Mouse (Mus musculus) liver, embryonic 14.5 days (tissue): ENCODE measurements around the gene Ergic2. TPM values are rescaled to one million over a fixed set of nuclear protein-coding genes. Genes with fewer than 3 reads are reported as not detected.
"Not testable (repeated sequence)": the region's sequence is repeated elsewhere in the genome, so short reads cannot be mapped to it uniquely, and the experiment has no call there.

Experiments
- ATAC-seq: fragments of 200-750 bp; cut with Nextera tagmentation; 2 replicates; pipeline ENCODE4 v1.8.0; 2017; ENCODE audit warnings: moderate number of reproducible peaks, mild to moderate bottlenecking, moderate library complexity; ENCODE audit not compliant: insufficient read depth
- DNase-seq, 3 experiments: peaks; one replicate each; pipeline ENCODE4 v3.0.0-alpha.2; 2012 to 2013; ENCODE audit warnings: low read depth in 3 of 3, low spot score in 3 of 3
- H3K27ac ChIP-seq: fragments of 300-500 bp; sonication (generic); 2 replicates; pipeline ENCODE4 v1.5.1; 2014; ENCODE audit warnings: moderate library complexity, mild to moderate bottlenecking, control low read depth, inconsistent platforms
- H3K27me3 ChIP-seq: fragments of 300-500 bp; sonication (generic); 2 replicates; pipeline ENCODE4 v1.6.1; 2014; ENCODE audit warnings: mild to moderate bottlenecking, low read length, moderate library complexity; ENCODE audit not compliant: control insufficient read depth, insufficient read depth
- H3K36me3 ChIP-seq: fragments of 300-500 bp; sonication (generic); replicated peaks from 2 replicates; pipeline ENCODE4 v1.6.1; 2014; ENCODE audit warnings: low read depth; ENCODE audit not compliant: control insufficient read depth, insufficient read depth
- H3K4me1 ChIP-seq, 2 experiments: fragments of 200-500 bp in 1 of 2; fragments of 300-500 bp in 1 of 2; sonication (generic) in 1 of 2; replicated peaks; 2 replicates each; pipeline ENCODE4 v1.6.1; 2012 to 2014; ENCODE audit warnings: antibody characterized with exemption in 1 of 2, inconsistent platforms in 1 of 2, low read length in 1 of 2; ENCODE audit not compliant: control insufficient read depth in 2 of 2, insufficient read depth in 2 of 2
- H3K4me2 ChIP-seq: fragments of 300-500 bp; sonication (generic); 2 replicates; pipeline ENCODE4 v1.6.1; 2014; ENCODE audit warnings: low read depth, mild to moderate bottlenecking, control low read depth, moderate library complexity
- H3K4me3 ChIP-seq, 2 experiments: fragments of 200-500 bp in 1 of 2; fragments of 300-500 bp in 1 of 2; sonication (generic) in 1 of 2; 2 replicates each; pipeline ENCODE4 v1.5.1; 2012 to 2014; ENCODE audit warnings: low read depth in 2 of 2, low read length in 2 of 2, mild to moderate bottlenecking in 2 of 2, control low read depth in 1 of 2, inconsistent platforms in 1 of 2, moderate library complexity in 1 of 2; ENCODE audit not compliant: insufficient read depth in 1 of 2
- H3K9ac ChIP-seq: fragments of 300-500 bp; sonication (generic); replicated peaks from 2 replicates; pipeline ENCODE4 v1.6.1; 2014; ENCODE audit warnings: mild to moderate bottlenecking, control low read depth, moderate library complexity
- H3K9me3 ChIP-seq: fragments of 300-500 bp; sonication (generic); 2 replicates; pipeline ENCODE4 v1.6.1; 2016; ENCODE audit warnings: low read length, mixed read lengths; ENCODE audit not compliant: control insufficient read depth
- CTCF ChIP-seq: IDR thresholded peaks from 2 replicates; pipeline ENCODE4 v1.5.1; 2016; ENCODE audit warnings: antibody characterized with exemption, low read depth, control low read depth
- EP300 ChIP-seq: IDR thresholded peaks from 2 replicates; pipeline ENCODE4 v1.6.1; 2016; ENCODE audit warnings: antibody characterized with exemption, low read depth
- WGBS: fragments of 180-500 bp; shearing (Covaris S2); extraction: QIAGEN DNeasy Blood & Tissue Kit; methylation state at CpG from one replicate; pipeline ENCODE4 v1.1.7; 2014; ENCODE audit not compliant: insufficient replicate concordance; 5-methylcytosine and 5-hydroxymethylcytosine counted together
- polyA plus RNA-seq, 2 experiments: library from polyadenylated mRNA; depleted of rRNA in 1 of 2; stranded (reverse) in 1 of 2; unstranded in 1 of 2; fragments of >200 nt; fragmentation: Nextera tagmentation in 1 of 2; extraction: Ambion mirVana in 1 of 2; gene quantifications; 2 replicates each; pipeline versions ENCODE4 v1.2.1 to v1.2.3; 2012 to 2014

Gene Ergic2
- polyA plus RNA-seq, 2 experiments = 36.1 to 104 TPM

GRCm38 (mm10) chr6:148199177-148199576 is 13.0 kb downstream of the Ergic2 start:
- Histone ChIP-seq H3K4me2 (no peak overlapping the region), H3K36me3 (peaks cover 42% of the 10 kb centered on the region), H3K9ac (no peak overlapping the region), H3K27me3 (no peaks in the 10 kb centered on the region), H3K4me3 (no peak overlapping the region), H3K27ac (no peak overlapping the region), H3K4me1 (no peaks in the 10 kb centered on the region), H3K9me3 (no peaks in the 10 kb centered on the region)
- no peak for ATAC-seq
- TF ChIP-seq CTCF (no peak), EP300 (no peak)
- no peak for DNase-seq
- WGBS = 74% methylated on average over 2 of the region's 2 CpGs

- DNase-seq (no peak), ATAC-seq (no peak)
- Histone ChIP-seq H3K27ac (no peak overlapping the region), H3K4me1 (no peaks in the 10 kb centered on the region), H3K36me3 (peaks cover 32% of the 10 kb centered on the region), H3K9me3 (no peaks in the 10 kb centered on the region), H3K4me2 (no peak overlapping the region), H3K27me3 (no peaks in the 10 kb centered on the region), H3K9ac (no peak overlapping the region), H3K4me3 (no peak overlapping the region)
- 69% methylated on average over 6 of the region's 6 CpGs for WGBS
- TF ChIP-seq EP300 = no peak
- TF ChIP-seq CTCF = no peak
These were observed 18.0 kb downstream of the Ergic2 start for GRCm38 (mm10) chr6:148193972-148194701.

- ATAC-seq = no peak
- H3K36me3 ChIP-seq = peaks cover 51% of the 10 kb centered on the region
- WGBS = 68% methylated on average over 1 of the region's 1 CpGs
These were observed 26.5 kb downstream of the Ergic2 start for GRCm38 (mm10) chr6:148185694-148186093.

GRCm38 (mm10) chr6:148172904-148173303 is 39.3 kb downstream of the Ergic2 start:
- no peak for DNase-seq
- H3K27me3 ChIP-seq = no peaks in the 10 kb centered on the region
- no peak for ATAC-seq
- no peak for TF ChIP-seq EP300
- no peak for TF ChIP-seq CTCF
- 58% methylated on average over 3 of the region's 3 CpGs for WGBS
- H3K9me3 ChIP-seq = no peaks in the 10 kb centered on the region
- H3K4me1 ChIP-seq = no peaks in the 10 kb centered on the region
- H3K36me3 ChIP-seq = no peaks in the 10 kb centered on the region
- no peak overlapping the region for H3K4me2 ChIP-seq
- no peak overlapping the region for H3K4me3 ChIP-seq
- H3K27ac ChIP-seq = no peak overlapping the region
- H3K9ac ChIP-seq = no peak overlapping the region

More at GRCm38 (mm10) chr6:148185694-148186093, 26.5 kb downstream of the Ergic2 start:
- Histone ChIP-seq H3K9ac (no peak overlapping the region), H3K4me2 (no peak overlapping the region), H3K4me1 (no peaks in the 10 kb centered on the region), H3K27me3 (no peaks in the 10 kb centered on the region), H3K9me3 (no peaks in the 10 kb centered on the region), H3K27ac (no peak overlapping the region), H3K4me3 (no peak overlapping the region)
- DNase-seq = no peak
- no peak for TF ChIP-seq EP300

- H3K4me3 ChIP-seq, H3K27me3 ChIP-seq, H3K4me1 ChIP-seq, H3K9ac ChIP-seq, H3K9me3 ChIP-seq, DNase-seq, H3K27ac ChIP-seq, ATAC-seq, H3K36me3 ChIP-seq, H3K4me2 ChIP-seq: not testable (repeated sequence)
- 50% methylated on average over 4 of the region's 4 CpGs for WGBS
These were observed 59.9 kb downstream of the Ergic2 start for GRCm38 (mm10) chr6:148152305-148152704.
